Mouse (Mus musculus) T-cell, adult 66 days (primary cell): ENCODE results near the gene Tssk6. TPM values are rescaled to one million over a fixed set of nuclear protein-coding genes. Genes with fewer than 3 reads are reported as not detected.

ENCODE experiments used
- total RNA-seq, 2 experiments: library from RNA; stranded (reverse); gene quantifications; 3 replicates in 1 of 2; 4 replicates in 1 of 2; pipeline ENCODE4 v1.2.4; 2023

The Tssk6 gene
- total RNA-seq: 1 to 10 TPM in 1 of 2 experiments, under 1 TPM in 1; 0.44 to 1.3 TPM

DNA sequence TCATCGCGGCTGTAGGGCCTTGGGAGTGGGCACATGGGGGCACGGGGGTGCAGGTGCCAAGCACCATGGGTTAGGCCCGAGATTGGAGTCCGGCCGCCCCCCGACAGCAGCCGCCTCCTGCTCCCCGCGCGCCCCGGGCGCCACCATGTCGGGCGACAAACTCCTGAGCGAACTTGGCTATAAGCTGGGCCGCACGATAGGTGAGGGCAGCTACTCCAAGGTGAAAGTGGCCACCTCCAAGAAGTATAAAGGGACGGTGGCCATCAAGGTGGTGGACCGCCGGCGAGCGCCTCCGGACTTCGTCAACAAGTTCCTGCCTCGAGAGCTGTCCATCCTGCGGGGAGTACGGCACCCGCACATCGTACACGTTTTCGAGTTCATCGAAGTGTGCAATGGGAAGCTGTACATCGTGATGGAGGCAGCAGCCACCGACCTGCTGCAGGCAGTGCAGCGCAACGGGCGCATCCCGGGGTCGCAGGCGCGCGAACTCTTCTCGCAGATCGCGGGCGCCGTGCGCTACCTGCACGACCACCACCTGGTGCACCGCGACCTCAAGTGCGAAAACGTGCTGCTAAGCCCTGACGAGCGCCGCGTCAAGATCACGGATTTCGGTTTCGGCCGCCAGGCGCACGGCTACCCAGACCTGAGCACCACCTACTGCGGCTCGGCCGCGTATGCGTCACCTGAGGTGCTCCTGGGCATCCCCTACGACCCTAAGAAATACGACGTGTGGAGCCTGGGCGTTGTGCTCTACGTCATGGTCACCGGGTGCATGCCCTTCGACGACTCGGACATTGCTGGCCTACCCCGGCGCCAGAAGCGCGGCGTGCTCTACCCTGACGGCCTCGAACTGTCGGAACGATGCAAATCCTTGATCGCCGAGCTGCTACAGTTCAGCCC is at the start of gene Tssk6, which contains the start of the genes Ndufa13 and Yjefn3:
TSS of gene Tssk6 (plus strand) at position 22 of the 900 bp plus-strand sequence.
TSS of gene Ndufa13 (minus strand) at position 396 of the 900 bp plus-strand sequence.
TSS of gene Yjefn3 (minus strand) at position 550 of the 900 bp plus-strand sequence.

GRCm38 (mm10) chr8:69887289-69888243 is 14.4 kb upstream of the Tssk6 start, which contains the start of gene Cilp2:
TSS of gene Cilp2 (minus strand) at chr8:69887687.

Other genes with a start within 250 kb of the Tssk6 start
- gene Zfp964, start 247.7 kb upstream of the Tssk6 start, total RNA-seq: under 1 TPM; 0.50 TPM
- 10 to 100 TPM; 47.6 to 51.0 TPM for gene Zfp869, start 191.5 kb upstream of the Tssk6 start, total RNA-seq
- gene Zfp963, start 152.2 kb upstream of the Tssk6 start, total RNA-seq: 1 to 10 TPM; 4.3 to 4.9 TPM
- gene Gm20422, start 127.3 kb upstream of the Tssk6 start, total RNA-seq: 1 to 10 TPM in 1 of 2 experiments, not detected in 1; 1.7 TPM
- 10 to 100 TPM; 67.1 to 68.6 TPM for gene Atp13a1, start 111.0 kb upstream of the Tssk6 start, total RNA-seq
- 10 to 100 TPM; 29.9 to 33.7 TPM for gene Zfp866, start 111.0 kb upstream of the Tssk6 start, total RNA-seq
- gene Gmip, start 93.5 kb upstream of the Tssk6 start, total RNA-seq: 100 to 1,000 TPM; 262 to 263 TPM
- gene Lpar2, start 79.8 kb upstream of the Tssk6 start, total RNA-seq: 1 to 10 TPM; 6.0 to 6.4 TPM
- 1 to 10 TPM; 8.3 TPM for gene Pbx4, start 69.7 kb upstream of the Tssk6 start, total RNA-seq
- gene Cilp2, start 14.5 kb upstream of the Tssk6 start, total RNA-seq: under 1 TPM in 1 of 2 experiments, not detected in 1; 0.12 TPM
- 10 to 100 TPM; 53.3 to 66.9 TPM for gene Ndufa13, start 374 bp downstream of the Tssk6 start, total RNA-seq
- gene Yjefn3, start 528 bp downstream of the Tssk6 start, total RNA-seq: 1 to 10 TPM; 2.9 to 4.6 TPM
- 100 to 1,000 TPM; 104 to 106 TPM for gene Gatad2a, start 94.2 kb downstream of the Tssk6 start, total RNA-seq
- gene Mau2, start 140.6 kb downstream of the Tssk6 start, total RNA-seq: 100 to 1,000 TPM; 129 to 135 TPM
- gene Sugp1, start 140.6 kb downstream of the Tssk6 start, total RNA-seq: 10 to 100 TPM; 46.4 to 48.4 TPM
- 1 to 10 TPM; 1.1 to 1.3 TPM for gene Tm6sf2, start 170.7 kb downstream of the Tssk6 start, total RNA-seq
- gene Hapln4, start 181.3 kb downstream of the Tssk6 start, total RNA-seq: under 1 TPM in 1 of 2 experiments, not detected in 1; 0.15 TPM
- gene Ncan, start 218.7 kb downstream of the Tssk6 start, total RNA-seq: not detected
- gene Nr2c2ap, start 229.1 kb downstream of the Tssk6 start, total RNA-seq: 10 to 100 TPM; 35.6 to 41.8 TPM
- gene Rfxank, start 237.0 kb downstream of the Tssk6 start, total RNA-seq: 10 to 100 TPM; 27.9 to 28.0 TPM
- gene Borcs8, start 237.3 kb downstream of the Tssk6 start, total RNA-seq: 10 to 100 TPM; 60.7 to 72.8 TPM
- gene Mef2b, start 237.5 kb downstream of the Tssk6 start, total RNA-seq: 1 to 10 TPM; 2.7 to 3.8 TPM